Mouse (Mus musculus): Measurements from ENCODE around the gene Acss1. TPM values are rescaled to one million over a fixed set of nuclear protein-coding genes. Genes with fewer than 3 reads are reported as not detected.

Gene Acss1
- polyA plus RNA-seq, 1 experiment = 31.2 TPM

GRCm38 (mm10) chr2:150651366-150651765 lies 16.9 kb downstream of the Acss1 start:
- WGBS = 63% methylated on average over 9 of the region's 9 CpGs
- H3K27ac ChIP-seq (ENCODE audit: control insufficient read depth, insufficient read depth, low read depth, low read length, poor library complexity) = no peak overlapping the region
- peaks cover 8% of the 10 kb centered on the region for H3K4me1 ChIP-seq (ENCODE audit: control insufficient read depth, insufficient read depth, low read length)
- H3K4me3 ChIP-seq (replicated peaks; ENCODE audit: control insufficient read depth, low read depth, low read length) = no peak overlapping the region
- TF ChIP-seq CTCF (IDR thresholded peaks at IDR 0.05; ENCODE audit: control insufficient read depth, insufficient read depth, low read length) (no peak), POLR2A (IDR thresholded peaks at IDR 0.05; ENCODE audit: borderline replicate concordance, control insufficient read depth, low read depth, low read length) (no peak)

- 91% methylated on average over 7 of the region's 7 CpGs for WGBS
- TF ChIP-seq POLR2A (IDR thresholded peaks at IDR 0.05; ENCODE audit: borderline replicate concordance, control insufficient read depth, low read depth, low read length) (no peak), CTCF (IDR thresholded peaks at IDR 0.05; ENCODE audit: control insufficient read depth, insufficient read depth, low read length) (no peak)
- no peak overlapping the region for H3K4me3 ChIP-seq (replicated peaks; ENCODE audit: control insufficient read depth, low read depth, low read length)
- peaks cover 8% of the 10 kb centered on the region for H3K4me1 ChIP-seq (ENCODE audit: control insufficient read depth, insufficient read depth, low read length)
- no peak overlapping the region for H3K27ac ChIP-seq (ENCODE audit: control insufficient read depth, insufficient read depth, low read depth, low read length, poor library complexity)
Measured at GRCm38 (mm10) chr2:150650511-150651074, 17.7 kb downstream of the Acss1 start.

GRCm38 (mm10) chr2:150648300-150648895 lies 19.9 kb downstream of the Acss1 start:
- peaks cover 8% of the 10 kb centered on the region for H3K4me1 ChIP-seq (ENCODE audit: control insufficient read depth, insufficient read depth, low read length)
- no peak overlapping the region for H3K4me3 ChIP-seq (replicated peaks; ENCODE audit: control insufficient read depth, low read depth, low read length)
- no peak overlapping the region for H3K27ac ChIP-seq (ENCODE audit: control insufficient read depth, insufficient read depth, low read depth, low read length, poor library complexity)
- TF ChIP-seq CTCF (IDR thresholded peaks at IDR 0.05; ENCODE audit: control insufficient read depth, insufficient read depth, low read length) = no peak
- no peak for TF ChIP-seq POLR2A (IDR thresholded peaks at IDR 0.05; ENCODE audit: borderline replicate concordance, control insufficient read depth, low read depth, low read length)
- 67% methylated on average over 13 of the region's 13 CpGs for WGBS

- no peak overlapping the region for H3K27ac ChIP-seq (ENCODE audit: control insufficient read depth, insufficient read depth, low read depth, low read length, poor library complexity)
Measured at GRCm38 (mm10) chr2:150647681-150648299, 20.5 kb downstream of the Acss1 start.

GRCm38 (mm10) chr2:150646411-150647121 lies 21.7 kb downstream of the Acss1 start:
- no peak for TF ChIP-seq POLR2A (IDR thresholded peaks at IDR 0.05; ENCODE audit: borderline replicate concordance, control insufficient read depth, low read depth, low read length)
- no peak for TF ChIP-seq CTCF (IDR thresholded peaks at IDR 0.05; ENCODE audit: control insufficient read depth, insufficient read depth, low read length)
- H3K4me1 ChIP-seq (ENCODE audit: control insufficient read depth, insufficient read depth, low read length) = peaks cover 6% of the 10 kb centered on the region
- 54% methylated on average over 8 of the region's 8 CpGs for WGBS
- H3K27ac ChIP-seq (ENCODE audit: control insufficient read depth, insufficient read depth, low read depth, low read length, poor library complexity) = peak overlapping the region; percentile 65
- H3K4me3 ChIP-seq (replicated peaks; ENCODE audit: control insufficient read depth, low read depth, low read length) = no peak overlapping the region

More at GRCm38 (mm10) chr2:150647681-150648299, 20.5 kb downstream of the Acss1 start:
- Histone ChIP-seq H3K4me3 (replicated peaks; ENCODE audit: control insufficient read depth, low read depth, low read length) (no peak overlapping the region), H3K4me1 (ENCODE audit: control insufficient read depth, insufficient read depth, low read length) (peaks cover 6% of the 10 kb centered on the region)
- 64% methylated on average over 14 of the region's 14 CpGs for WGBS
- TF ChIP-seq POLR2A (IDR thresholded peaks at IDR 0.05; ENCODE audit: borderline replicate concordance, control insufficient read depth, low read depth, low read length) (no peak), CTCF (IDR thresholded peaks at IDR 0.05; ENCODE audit: control insufficient read depth, insufficient read depth, low read length) (no peak)

- Histone ChIP-seq H3K27ac (ENCODE audit: control insufficient read depth, insufficient read depth, low read depth, low read length, poor library complexity) (no peak overlapping the region), H3K4me3 (replicated peaks; ENCODE audit: control insufficient read depth, low read depth, low read length) (no peak overlapping the region), H3K4me1 (ENCODE audit: control insufficient read depth, insufficient read depth, low read length) (peaks cover 6% of the 10 kb centered on the region)
- TF ChIP-seq CTCF (IDR thresholded peaks at IDR 0.05; ENCODE audit: control insufficient read depth, insufficient read depth, low read length) (no peak), POLR2A (IDR thresholded peaks at IDR 0.05; ENCODE audit: borderline replicate concordance, control insufficient read depth, low read depth, low read length) (no peak)
- 55% methylated on average over 4 of the region's 4 CpGs for WGBS
Measured at GRCm38 (mm10) chr2:150645225-150645624, 23.1 kb downstream of the Acss1 start.

- H3K4me1 ChIP-seq (ENCODE audit: control insufficient read depth, insufficient read depth, low read length) = peaks cover 6% of the 10 kb centered on the region
- 93% methylated on average over 8 of the region's 8 CpGs for WGBS
Measured at GRCm38 (mm10) chr2:150643726-150644415, 24.4 kb downstream of the Acss1 start.

More at GRCm38 (mm10) chr2:150643726-150644415, 24.4 kb downstream of the Acss1 start:
- Histone ChIP-seq H3K27ac (ENCODE audit: control insufficient read depth, insufficient read depth, low read depth, low read length, poor library complexity) (no peak overlapping the region), H3K4me3 (replicated peaks; ENCODE audit: control insufficient read depth, low read depth, low read length) (no peak overlapping the region)
- no peak for TF ChIP-seq POLR2A (IDR thresholded peaks at IDR 0.05; ENCODE audit: borderline replicate concordance, control insufficient read depth, low read depth, low read length)
- TF ChIP-seq CTCF (IDR thresholded peaks at IDR 0.05; ENCODE audit: control insufficient read depth, insufficient read depth, low read length) = no peak
